Mouse (Mus musculus): Measurements from ENCODE around the gene Rps6ka3.

- TF ChIP-seq CTCF (IDR thresholded peaks at IDR 0.05; ENCODE audit: extremely low read depth, insufficient read depth, low read length) = no peak
- no peak for TF ChIP-seq POLR2A (IDR thresholded peaks at IDR 0.05; ENCODE audit: extremely low read depth, insufficient read depth, low read length)
Observed at GRCm38 (mm10) chrX:159302349-159303311, 92.5 kb downstream of the Rps6ka3 start.

Measured in cortical plate, adult 2 months (tissue).